Mouse (Mus musculus): ENCODE measurements at regions not wholly inside any gene's neighbourhood (a gene's known extent, or its start where the extent isn't known, plus 50 kb on each side); places are given as distances from the start of the nearest gene placed in this dataset.

DNA sequence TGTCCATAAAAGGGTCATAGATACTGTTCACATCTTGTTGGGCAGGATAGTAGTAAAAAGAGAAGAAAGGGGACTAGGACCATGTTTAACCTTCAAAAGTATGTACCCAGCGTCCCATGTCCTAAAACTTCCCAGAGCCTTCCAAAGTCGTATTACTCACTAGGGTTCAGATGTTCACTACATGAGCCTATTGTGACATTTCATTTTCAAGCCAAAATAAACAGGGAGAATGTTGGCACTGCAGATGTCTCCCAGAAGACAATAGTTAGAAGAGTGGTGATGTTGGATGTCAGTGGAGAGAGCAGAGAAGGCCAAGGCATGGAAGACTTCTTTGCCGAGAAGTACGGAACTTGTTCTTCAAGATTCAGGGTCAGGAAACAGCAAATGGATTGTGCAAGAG lies 187.9 kb downstream of the Mid1ip1 start:
- TF ChIP-seq CTCF (IDR thresholded peaks at IDR 0.05; ENCODE audit: low read depth, low read length): no peak
- TF ChIP-seq POLR2A (IDR thresholded peaks at IDR 0.05; ENCODE audit: borderline replicate concordance, low read depth, low read length): no peak

All from bone marrow macrophage, adult 2 months (primary cell).